Mouse (Mus musculus) forebrain, embryonic 16.5 days (tissue): ENCODE measurements around the gene Slc38a7. TPM values are rescaled to one million over a fixed set of nuclear protein-coding genes. Genes with fewer than 3 reads are reported as not detected.
A peak's percentile ranks its signal among the peaks of the same experiment; 100 is the strongest.
"Not testable (repeated sequence)": the region's sequence is repeated elsewhere in the genome, so short reads cannot be mapped to it uniquely, and the experiment has no call there.

Experiments used
- ATAC-seq: fragments of 200-750 bp; cut with Nextera tagmentation; 2 replicates; pipeline ENCODE4 v1.8.0; 2017; ENCODE audit warnings: mild to moderate bottlenecking, moderate library complexity
- H3K27ac ChIP-seq: fragments of 300-500 bp; sonication (generic); 2 replicates; pipeline ENCODE4 v1.5.1; 2014; ENCODE audit warnings: low read length, control low read depth
- H3K27me3 ChIP-seq: fragments of 300-500 bp; sonication (generic); replicated peaks from 2 replicates; pipeline ENCODE4 v1.6.1; 2014; ENCODE audit warnings: low read length; ENCODE audit not compliant: control insufficient read depth, insufficient read depth
- H3K36me3 ChIP-seq: fragments of 300-500 bp; sonication (generic); 2 replicates; pipeline ENCODE4 v1.6.1; 2014; ENCODE audit not compliant: control insufficient read depth, insufficient read depth
- H3K4me1 ChIP-seq: fragments of 300-500 bp; sonication (generic); replicated peaks from 2 replicates; pipeline ENCODE4 v1.6.1; 2014; ENCODE audit warnings: low read length; ENCODE audit not compliant: control insufficient read depth, insufficient read depth
- H3K4me2 ChIP-seq: fragments of 300-500 bp; sonication (generic); 2 replicates; pipeline ENCODE4 v1.6.1; 2014; ENCODE audit warnings: mild to moderate bottlenecking, low read length, control low read depth
- H3K4me3 ChIP-seq: fragments of 300-500 bp; sonication (generic); replicated peaks from 2 replicates; pipeline ENCODE4 v1.5.1; 2014; ENCODE audit warnings: mild to moderate bottlenecking, low read length, control low read depth
- H3K9ac ChIP-seq: fragments of 300-500 bp; sonication (generic); replicated peaks from 2 replicates; pipeline ENCODE4 v1.6.1; 2014; ENCODE audit warnings: low read depth, low read length, control low read depth
- H3K9me3 ChIP-seq: fragments of 300-500 bp; sonication (generic); 2 replicates; pipeline ENCODE4 v1.6.1; 2016; ENCODE audit warnings: low read length; ENCODE audit not compliant: control insufficient read depth
- WGBS: fragments of 180-500 bp; shearing (Covaris S2); extraction: QIAGEN DNeasy Blood & Tissue Kit; methylation state at CpG from one replicate; pipeline ENCODE4 v1.1.7; 2014; 5-methylcytosine and 5-hydroxymethylcytosine counted together
- polyA plus RNA-seq: library from polyadenylated mRNA; unstranded; fragments of >200 nt; fragmentation: Nextera tagmentation; extraction: Ambion mirVana; gene quantifications from 2 replicates; pipeline ENCODE4 v1.2.1, GENCODE M21; 2015

Slc38a7 gene
- polyA plus RNA-seq, 1 experiment from 2014 or later, result 31.1 TPM

- Histone ChIP-seq H3K9me3 (no peaks in the 10 kb centered on the region), H3K9ac (no peak overlapping the region), H3K27ac (no peak overlapping the region), H3K27me3 (no peaks in the 10 kb centered on the region), H3K4me3 (peak overlapping the region; percentile 85), H3K4me1 (peaks cover 17% of the 10 kb centered on the region), H3K36me3 (no peaks in the 10 kb centered on the region), H3K4me2 (peak overlapping the region; percentile 95)
- whole genome bisulfite sequencing, result 57% methylated on average over 2 of the region's 2 CpGs
- ATAC-seq, result no peak
Observed at GRCm38 (mm10) chr8:95805482-95805881, 47.9 kb downstream of the Slc38a7 start.

- H3K4me3 ChIP-seq, result no peak overlapping the region
- H3K27me3 ChIP-seq, result no peaks in the 10 kb centered on the region
- no peak for ATAC-seq
- H3K36me3 ChIP-seq, result no peaks in the 10 kb centered on the region
- H3K4me2 ChIP-seq, result no peak overlapping the region
- H3K9me3 ChIP-seq, result no peaks in the 10 kb centered on the region
- H3K27ac ChIP-seq, result no peak overlapping the region
- 90% methylated on average over 8 of the region's 8 CpGs for WGBS
- H3K4me1 ChIP-seq, result peaks cover 17% of the 10 kb centered on the region
- no peak overlapping the region for H3K9ac ChIP-seq
Observed at GRCm38 (mm10) chr8:95802231-95802630, 51.1 kb downstream of the Slc38a7 start.

- 69% methylated on average over 1 of the region's 1 CpGs for WGBS
Observed at GRCm38 (mm10) chr8:95801476-95802064, 51.8 kb downstream of the Slc38a7 start.

GRCm38 (mm10) chr8:95800353-95800752 lies 53.0 kb downstream of the Slc38a7 start:
- H3K27me3 ChIP-seq, result no peaks in the 10 kb centered on the region
- H3K36me3 ChIP-seq, result no peaks in the 10 kb centered on the region
- no peak overlapping the region for H3K4me3 ChIP-seq
- no peak overlapping the region for H3K27ac ChIP-seq
- 94% methylated on average over 3 of the region's 3 CpGs for WGBS
- peaks cover 8% of the 10 kb centered on the region for H3K4me1 ChIP-seq
- no peak overlapping the region for H3K9ac ChIP-seq
- no peaks in the 10 kb centered on the region for H3K9me3 ChIP-seq
- no peak overlapping the region for H3K4me2 ChIP-seq
- ATAC-seq, result no peak

More at GRCm38 (mm10) chr8:95801476-95802064, 51.8 kb downstream of the Slc38a7 start:
- Histone ChIP-seq H3K9me3 (no peaks in the 10 kb centered on the region), H3K27ac (no peak overlapping the region), H3K27me3 (no peaks in the 10 kb centered on the region), H3K36me3 (no peaks in the 10 kb centered on the region), H3K4me1 (peaks cover 17% of the 10 kb centered on the region), H3K9ac (no peak overlapping the region), H3K4me2 (no peak overlapping the region), H3K4me3 (no peak overlapping the region)
- ATAC-seq, result no peak

- Histone ChIP-seq H3K4me3 (no peak overlapping the region), H3K4me1 (peaks cover 3% of the 10 kb centered on the region), H3K9me3 (no peaks in the 10 kb centered on the region), H3K27me3 (no peaks in the 10 kb centered on the region), H3K4me2 (no peak overlapping the region), H3K27ac (no peak overlapping the region), H3K9ac (no peak overlapping the region), H3K36me3 (no peaks in the 10 kb centered on the region)
- no peak for ATAC-seq
- WGBS, result 88% methylated on average over 1 of the region's 1 CpGs
Observed at GRCm38 (mm10) chr8:95799891-95800290, 53.4 kb downstream of the Slc38a7 start.

- H3K27me3 ChIP-seq, result no peaks in the 10 kb centered on the region
- no peaks in the 10 kb centered on the region for H3K36me3 ChIP-seq
- no peak overlapping the region for H3K27ac ChIP-seq
- H3K9me3 ChIP-seq, result no peaks in the 10 kb centered on the region
- H3K4me2 ChIP-seq, result no peak overlapping the region
- no peak for ATAC-seq
- WGBS, result 98% methylated on average over 6 of the region's 6 CpGs
- no peak overlapping the region for H3K9ac ChIP-seq
- H3K4me1 ChIP-seq, result no peaks in the 10 kb centered on the region
- H3K4me3 ChIP-seq, result no peak overlapping the region
Observed at GRCm38 (mm10) chr8:95799117-95799516, 54.2 kb downstream of the Slc38a7 start.

GRCm38 (mm10) chr8:95795333-95796061 lies 57.8 kb downstream of the Slc38a7 start:
- H3K4me1 ChIP-seq, H3K27ac ChIP-seq: not testable (repeated sequence)

More at GRCm38 (mm10) chr8:95795333-95796061, 57.8 kb downstream of the Slc38a7 start:
- H3K4me3 ChIP-seq, H3K9me3 ChIP-seq, H3K27me3 ChIP-seq, H3K4me2 ChIP-seq, ATAC-seq, H3K9ac ChIP-seq, H3K36me3 ChIP-seq: not testable (repeated sequence)
- WGBS, result 94% methylated on average over 5 of the region's 5 CpGs

Other genes with a start within 250 kb of the Slc38a7 start
- gene Gins3, start 220.1 kb downstream of the Slc38a7 start, polyA plus RNA-seq, result 10.8 and 11.5 TPM in 2 replicates
- 221 and 296 TPM in 2 replicates for gene Ndrg4, start 176.6 kb downstream of the Slc38a7 start, polyA plus RNA-seq
- 28.1 and 31.2 TPM in 2 replicates for gene Setd6, start 137.7 kb downstream of the Slc38a7 start, polyA plus RNA-seq
- gene Cnot1, start 46.1 kb downstream of the Slc38a7 start, polyA plus RNA-seq, result 58.5 and 58.7 TPM in 2 replicates
- 219 and 261 TPM in 2 replicates for gene Sap18b, start 28.2 kb downstream of the Slc38a7 start, polyA plus RNA-seq
- 170 and 175 TPM in 2 replicates for gene Got2, start 35.0 kb upstream of the Slc38a7 start, polyA plus RNA-seq